Mouse (Mus musculus) adrenal gland, adult (tissue): ENCODE measurements around the gene Vmn1r127.
"Not testable (repeated sequence)": the region's sequence is repeated elsewhere in the genome, so short reads cannot be mapped to it uniquely, and the experiment has no call there.

Experiments used
- DNase-seq, 2 experiments: peaks; one replicate each; pipeline ENCODE4 v3.0.0; 2022 to 2023; ENCODE audit warnings: low spot score in 1 of 2; ENCODE audit not compliant: inconsistent age in 2 of 2

Gene Vmn1r127

DNA sequence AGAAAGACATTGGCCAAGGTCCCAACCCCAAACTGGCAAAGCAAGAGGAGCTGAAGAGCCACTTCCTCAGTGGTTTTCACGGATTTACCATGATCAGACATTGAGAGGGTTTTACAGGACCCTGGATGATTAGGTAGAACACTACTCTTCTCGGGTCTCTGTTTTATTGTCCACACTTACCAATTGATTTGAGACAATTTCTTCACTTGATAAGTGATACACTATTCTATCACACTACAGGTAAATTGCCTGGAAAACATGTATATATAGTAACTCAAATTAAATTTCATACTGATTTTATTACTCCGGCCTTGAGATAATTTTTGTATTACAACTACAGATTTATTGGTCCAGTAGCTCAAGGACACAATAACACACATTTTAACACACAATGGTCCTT lies at the start of gene Vmn1r127:
Vmn1r127 (minus strand) TSS at position 101 of the 400 bp plus-strand sequence.
- not testable (repeated sequence) for DNase-seq

DNA sequence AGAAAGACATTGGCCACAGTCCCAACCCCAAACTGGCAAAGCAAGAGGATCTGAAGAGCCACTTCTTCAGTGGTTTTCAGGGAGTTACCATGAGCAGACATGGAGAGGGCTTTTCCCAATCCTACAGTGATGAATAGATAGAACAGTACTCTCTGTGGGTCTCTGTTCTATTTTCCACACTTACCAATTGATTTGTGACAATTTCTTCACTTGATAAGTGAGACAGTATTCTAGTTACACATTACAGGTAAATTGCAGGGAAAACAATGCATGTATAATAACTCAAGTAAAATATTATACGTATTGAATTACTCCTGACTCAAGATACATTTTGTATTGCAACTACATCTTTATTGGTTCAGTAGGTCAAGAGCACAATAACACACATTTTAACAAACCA lies 41.5 kb upstream of the Vmn1r127 start, which contains the start of gene Vmn1r129:
Vmn1r129 (minus strand) TSS at position 101 of the 400 bp plus-strand sequence.
- not testable (repeated sequence) for DNase-seq

GRCm38 (mm10) chr7:21349073-21349472 lies 29.4 kb upstream of the Vmn1r127 start, which contains the start of gene Vmn1r128:
Vmn1r128 (plus strand) TSS chr7:21349373.
- not testable (repeated sequence) for DNase-seq

GRCm38 (mm10) chr7:21301367-21301766 lies 18.3 kb downstream of the Vmn1r127 start, which contains the start of gene Vmn1r126:
Vmn1r126 (minus strand) TSS chr7:21301467.
- not testable (repeated sequence) for DNase-seq

DNA sequence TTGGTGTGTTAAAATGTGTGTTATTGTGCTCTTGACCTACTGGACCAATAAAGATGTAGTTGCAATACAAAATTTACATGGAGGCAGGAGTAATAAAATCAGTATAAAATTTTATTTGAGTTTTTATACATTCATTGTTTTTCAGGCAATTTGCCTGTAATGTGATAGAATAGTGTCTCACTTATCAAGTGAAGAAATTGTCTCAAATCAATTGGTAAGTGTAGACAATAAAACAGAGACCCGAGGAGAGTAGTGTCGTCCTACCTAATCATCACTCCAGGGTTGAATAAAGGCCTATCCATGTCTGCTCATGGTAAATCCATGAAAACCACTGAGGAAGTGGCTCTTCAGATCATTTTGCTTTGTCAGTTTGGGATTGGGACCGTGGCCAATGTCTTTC lies 47.8 kb downstream of the Vmn1r127 start, which contains the start of gene Vmn1r125:
Vmn1r125 (plus strand) TSS at position 301 of the 400 bp plus-strand sequence.
- DNase-seq: not testable (repeated sequence)
